Mouse (Mus musculus) embryonic fibroblast, embryonic 13.5 days (primary cell): ENCODE results near the gene S1pr1.

Source experiments
- CTCF ChIP-seq: IDR thresholded peaks from 2 replicates; pipeline ENCODE4 v1.5.1; 2011; ENCODE audit warnings: mild to moderate bottlenecking, control low read depth, low read length, moderate library complexity, borderline replicate concordance; ENCODE audit not compliant: insufficient read depth
- POLR2A ChIP-seq: IDR thresholded peaks from 2 replicates; pipeline ENCODE4 v1.6.1; 2011; ENCODE audit warnings: low read depth, mild to moderate bottlenecking, control low read depth, low read length, moderate library complexity

DNA sequence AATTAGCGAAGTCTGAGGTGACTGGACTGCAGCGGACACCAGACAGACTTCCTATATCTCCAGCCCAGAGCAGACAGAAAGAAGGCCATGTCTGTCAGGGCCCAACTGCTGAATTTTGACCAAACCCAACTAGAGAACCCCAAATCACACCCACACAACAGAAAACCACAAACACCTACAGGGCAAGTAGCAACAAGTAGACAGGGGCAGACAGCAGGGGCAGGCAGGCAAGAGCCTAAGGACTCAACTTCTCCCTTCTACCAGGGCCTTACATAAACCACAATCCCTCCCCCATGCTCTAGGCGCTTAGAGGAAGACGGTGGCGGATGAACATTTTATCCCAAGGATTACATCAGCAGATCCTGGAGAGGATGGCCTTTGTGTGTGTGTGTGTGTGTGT lies 22.5 kb downstream of the S1pr1 start:
- TF ChIP-seq POLR2A (no peak), CTCF (no peak)
